In the genomic region with DNA sequence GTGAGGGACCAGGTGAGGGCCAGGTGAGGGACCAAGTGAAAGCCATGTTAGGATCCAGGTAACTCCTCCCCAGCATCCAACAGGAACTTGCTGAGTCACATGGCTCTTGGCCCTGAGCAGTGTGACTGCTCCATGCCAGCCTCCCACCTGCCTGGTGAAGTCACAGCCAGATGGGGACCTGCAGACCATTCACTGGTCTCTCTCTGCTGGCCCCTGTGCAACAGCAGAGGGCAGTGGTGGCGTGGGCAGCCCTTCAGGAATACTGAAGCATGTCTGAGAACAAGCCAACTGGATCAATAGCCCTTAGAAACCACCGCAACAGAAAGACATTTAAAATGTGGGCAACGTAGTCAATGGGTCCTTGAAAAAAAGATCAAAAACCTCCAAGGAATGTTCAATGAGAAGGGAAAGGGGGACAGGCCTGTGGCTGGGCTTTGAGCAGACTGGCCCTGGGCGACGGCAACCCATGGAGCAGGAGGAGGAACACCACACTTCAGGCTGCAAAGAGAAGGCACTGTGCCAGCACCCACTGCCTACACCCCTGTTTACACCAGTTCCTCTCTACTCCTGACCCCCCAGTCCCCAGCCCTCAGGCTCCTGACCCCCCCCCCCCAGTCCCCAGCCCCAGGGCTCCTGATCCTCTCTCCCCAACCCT, we compare ENCODE assay signal across 12 mouse cellular contexts. TPM values are rescaled to one million over a fixed set of nuclear protein-coding genes. Genes with fewer than 3 reads are reported as not detected.
DNase-seq lines count a peak whose midpoint lies in the region; ATAC-seq and TF ChIP-seq lines count a peak whose summit lies in the region.
"Had no signal": no experiment of that assay in that cellular context is flagged by ENCODE, and none has a peak within 500 bp of the region (broad histone marks: within the 10 kb centered on the region; RNA-seq: fewer than 3 reads in every experiment).

No protein-coding gene starts in this region.

- peaks cover 21% of the 10 kb centered on the region for H3K4me1 ChIP-seq in kidney, embryonic 16.5 days (ENCODE audit: insufficient read depth, low read length)
- no peaks in the 10 kb centered on the region for H3K4me1 ChIP-seq in kidney, adult 2 months (ENCODE audit: control insufficient read depth, insufficient read depth, low read length)
- H3K4me1 ChIP-seq in forebrain, embryonic 14.5 days (ENCODE audit: control insufficient read depth, insufficient read depth, low read length) = peaks cover 21% of the 10 kb centered on the region
- H3K4me1 ChIP-seq in hindbrain, embryonic 14.5 days (replicated peaks; ENCODE audit: control insufficient read depth, insufficient read depth, low read length) = peaks cover 33% of the 10 kb centered on the region
- H3K4me1 ChIP-seq in neural tube, embryonic 13.5 days (replicated peaks) = peaks cover 41% of the 10 kb centered on the region

- TF ChIP-seq CTCF in kidney, adult 2 months (conservative IDR thresholded peaks at IDR 0.05; ENCODE audit: insufficient read depth, insufficient read length, low read depth, low read length) = no peak

- peak; percentile 77; the same call in 1 of the 2 replicates for ATAC-seq in kidney, embryonic 16.5 days (ENCODE audit: low FRiP score, low TSS enrichment)
- peak; percentile 55 for ATAC-seq in forebrain, embryonic 14.5 days
- ATAC-seq in hindbrain, embryonic 14.5 days (ENCODE audit: low FRiP score) = peak; percentile 42; the same call in 1 of the 2 replicates
- peak; percentile 75 for ATAC-seq in neural tube, embryonic 13.5 days (ENCODE audit: low read depth)
- ATAC-seq: liver, postnatal 0 days had no signal

- peaks cover 2% of the 10 kb centered on the region for H3K27me3 ChIP-seq in kidney, embryonic 16.5 days (ENCODE audit: insufficient read depth, low read length)
- no peaks in the 10 kb centered on the region for H3K27me3 ChIP-seq in kidney, adult 2 months (replicated peaks; ENCODE audit: control insufficient read depth, insufficient read depth, low read length)
- H3K27me3 ChIP-seq in forebrain, embryonic 14.5 days (replicated peaks; ENCODE audit: control insufficient read depth, insufficient read depth, low read length) = no peaks in the 10 kb centered on the region
- H3K27me3 ChIP-seq in hindbrain, embryonic 14.5 days (ENCODE audit: control insufficient read depth, insufficient read depth, low read length) = no peaks in the 10 kb centered on the region
- no peaks in the 10 kb centered on the region for H3K27me3 ChIP-seq in neural tube, embryonic 13.5 days
- H3K27me3 ChIP-seq: embryonic facial prominence, embryonic 13.5 days had no signal

- H3K27ac ChIP-seq in kidney, embryonic 16.5 days (ENCODE audit: low read length) = no peak overlapping the region
- H3K27ac ChIP-seq in kidney, adult 2 months (ENCODE audit: insufficient read depth, low read depth, low read length) = no peak overlapping the region
- no peak overlapping the region for H3K27ac ChIP-seq in forebrain, embryonic 14.5 days (ENCODE audit: low read depth, low read length)
- H3K27ac ChIP-seq in hindbrain, embryonic 14.5 days = peak overlapping the region; percentile 80
- H3K27ac ChIP-seq in neural tube, embryonic 13.5 days (replicated peaks) = peak overlapping the region; percentile 93
- H3K27ac ChIP-seq: embryonic facial prominence, embryonic 13.5 days had no signal

- 43% methylated on average over 5 of the region's 5 CpGs for WGBS in kidney, embryonic 16.5 days
- 50% methylated on average over 5 of the region's 5 CpGs for WGBS in kidney, adult 2 months
- 18% methylated on average over 5 of the region's 5 CpGs for WGBS in forebrain, embryonic 14.5 days
- WGBS in hindbrain, embryonic 14.5 days = 36% methylated on average over 5 of the region's 5 CpGs
- WGBS in neural tube, embryonic 13.5 days = 28% methylated on average over 5 of the region's 5 CpGs

- no peaks in the 10 kb centered on the region for H3K36me3 ChIP-seq in kidney, embryonic 16.5 days (ENCODE audit: insufficient read depth, low read length)
- H3K36me3 ChIP-seq in kidney, adult 2 months (ENCODE audit: control insufficient read depth, insufficient read depth, low read length) = no peaks in the 10 kb centered on the region
- no peaks in the 10 kb centered on the region for H3K36me3 ChIP-seq in forebrain, embryonic 14.5 days (ENCODE audit: control insufficient read depth, insufficient read depth, low read length)
- H3K36me3 ChIP-seq in hindbrain, embryonic 14.5 days (replicated peaks; ENCODE audit: control insufficient read depth, insufficient read depth) = no peaks in the 10 kb centered on the region
- no peaks in the 10 kb centered on the region for H3K36me3 ChIP-seq in neural tube, embryonic 13.5 days
- H3K36me3 ChIP-seq: embryonic facial prominence, embryonic 13.5 days had no signal

- no peak overlapping the region for H3K4me3 ChIP-seq in kidney, embryonic 16.5 days (ENCODE audit: low read length)
- H3K4me3 ChIP-seq in kidney, adult 2 months (ENCODE audit: insufficient read depth, low read depth, low read length) = no peak overlapping the region
- no peak overlapping the region for H3K4me3 ChIP-seq in forebrain, embryonic 14.5 days (ENCODE audit: low read depth, low read length)
- no peak overlapping the region for H3K4me3 ChIP-seq in hindbrain, embryonic 14.5 days (replicated peaks; ENCODE audit: low read length)
- no peak overlapping the region for H3K4me3 ChIP-seq in neural tube, embryonic 13.5 days
- H3K4me3 ChIP-seq: embryonic facial prominence, embryonic 13.5 days had no signal

- DNase-seq in kidney, adult 2 months = no peak
- peak; percentile 48 for DNase-seq in forebrain, embryonic 14.5 days (ENCODE audit: low spot score)
- peak; percentile 44 for DNase-seq in hindbrain, embryonic 14.5 days (ENCODE audit: low spot score)
- no peak for DNase-seq in thymus, postnatal 4 days
- DNase-seq in ovary, adult 18-20 months (ENCODE audit: low spot score) = no peak
- DNase-seq: gastrocnemius, postnatal 14 days; liver, postnatal 0 days; right cerebral cortex, postnatal 25 days; thymus, adult 18-20 months had no signal

- H3K9me3 ChIP-seq in kidney, embryonic 16.5 days (ENCODE audit: low read length) = no peaks in the 10 kb centered on the region
- no peaks in the 10 kb centered on the region for H3K9me3 ChIP-seq in forebrain, embryonic 14.5 days (replicated peaks; ENCODE audit: control insufficient read depth, low read length)
- H3K9me3 ChIP-seq in hindbrain, embryonic 14.5 days (ENCODE audit: control insufficient read depth, low read length) = no peaks in the 10 kb centered on the region
- no peaks in the 10 kb centered on the region for H3K9me3 ChIP-seq in neural tube, embryonic 13.5 days
- H3K9me3 ChIP-seq: embryonic facial prominence, embryonic 13.5 days had no signal

- H3K9ac ChIP-seq in kidney, embryonic 16.5 days (replicated peaks; ENCODE audit: low read length) = no peak overlapping the region
- H3K9ac ChIP-seq in forebrain, embryonic 14.5 days (ENCODE audit: low read length) = no peak overlapping the region
- H3K9ac ChIP-seq in hindbrain, embryonic 14.5 days = no peak overlapping the region
- peak overlapping the region; percentile 46; the same call in 1 of the 2 replicates for H3K9ac ChIP-seq in neural tube, embryonic 13.5 days
- H3K9ac ChIP-seq: embryonic facial prominence, embryonic 13.5 days; liver, postnatal 0 days had no signal

- no peak overlapping the region for H3K4me2 ChIP-seq in kidney, embryonic 16.5 days (replicated peaks; ENCODE audit: low read depth, low read length)
- H3K4me2 ChIP-seq in forebrain, embryonic 14.5 days (ENCODE audit: low read length) = no peak overlapping the region
- 0 out of 2 replicates have a peak overlapping the region, but pooled peaks have one; percentile 15 for H3K4me2 ChIP-seq in hindbrain, embryonic 14.5 days (replicated peaks)
- no peak overlapping the region for H3K4me2 ChIP-seq in neural tube, embryonic 13.5 days
- H3K4me2 ChIP-seq: embryonic facial prominence, embryonic 13.5 days had no signal

- TF ChIP-seq POLR2A in kidney, adult 2 months (IDR thresholded peaks at IDR 0.05; ENCODE audit: low read depth, low read length) = no peak

RNA-seq across cellular contexts. Expression of a gene that starts 36.0 kb away (rescaled TPM):
- polyA plus RNA-seq in kidney, embryonic 16.5 days (2015; fragmentation: Nextera tagmentation; extraction: Ambion mirVana) = 0.63 and 1.0 TPM in 2 replicates
- polyA plus RNA-seq in kidney, adult 2 months (2012; rRNA removed) = 0.27 TPM in 2 replicates
- 28.2 and 32.3 TPM in 2 replicates for polyA plus RNA-seq in forebrain, embryonic 14.5 days (2014; fragmentation: Nextera tagmentation; extraction: Ambion mirVana)
- 64.7 and 69.3 TPM in 2 replicates for polyA plus RNA-seq in hindbrain, embryonic 14.5 days (2014; fragmentation: Nextera tagmentation; extraction: Ambion mirVana)
- polyA plus RNA-seq in neural tube, embryonic 13.5 days (2015; fragmentation: Nextera tagmentation; extraction: Ambion mirVana) = 69.4 and 71.2 TPM in 2 replicates

Comparison
In these comparisons a context has a peak if more than half of its experiments do, and no peak if none do; other contexts are left out.
1. H3K27ac ChIP-seq: peak in hindbrain, embryonic 14.5 days (single experiment) and neural tube, embryonic 13.5 days (single experiment); none in kidney, embryonic 16.5 days (single experiment), kidney, adult 2 months (single experiment) and forebrain, embryonic 14.5 days (single experiment).
2. DNase-seq: peak in forebrain, embryonic 14.5 days (single experiment) and hindbrain, embryonic 14.5 days (single experiment); none in kidney, adult 2 months (single experiment), thymus, postnatal 4 days (single experiment) and ovary, adult 18-20 months (single experiment).
3. RNA of a gene that starts 36.0 kb away (polyA plus RNA-seq): 69.4 to 71.2 TPM in neural tube, embryonic 13.5 days, 64.7 to 69.3 TPM in hindbrain, embryonic 14.5 days and 28.2 to 32.3 TPM in forebrain, embryonic 14.5 days; 0.63 to 1.0 TPM in kidney, embryonic 16.5 days and 0.27 TPM in kidney, adult 2 months; every median in the first group is over 10 times any median in the second.
4. Peak in every context shown above with its lines, with median percentiles within 50 percentile points of each other: ATAC-seq.